Mouse (Mus musculus) kidney, embryonic 16.5 days (tissue): ENCODE measurements around the gene Prdm11. TPM values are rescaled to one million over a fixed set of nuclear protein-coding genes. Genes with fewer than 3 reads are reported as not detected.

Source experiments
- ATAC-seq: fragments of 200-750 bp; cut with Nextera tagmentation; 2 replicates; pipeline ENCODE4 v1.8.0; 2017; ENCODE audit warnings: moderate TSS enrichment; ENCODE audit not compliant: low FRiP score, low TSS enrichment
- H3K27ac ChIP-seq: fragments of 300-500 bp; sonication (generic); 2 replicates; pipeline ENCODE4 v1.5.1; 2014; ENCODE audit warnings: low read length
- H3K27me3 ChIP-seq: fragments of 300-500 bp; sonication (generic); 2 replicates; pipeline ENCODE4 v1.6.1; 2014; ENCODE audit warnings: low read length, control low read depth, mixed read lengths; ENCODE audit not compliant: insufficient read depth
- H3K36me3 ChIP-seq: fragments of 300-500 bp; sonication (generic); 2 replicates; pipeline ENCODE4 v1.6.1; 2014; ENCODE audit warnings: low read length, control low read depth, mixed read lengths; ENCODE audit not compliant: insufficient read depth
- H3K4me1 ChIP-seq: fragments of 300-500 bp; sonication (generic); 2 replicates; pipeline ENCODE4 v1.6.1; 2014; ENCODE audit warnings: low read length, control low read depth, mixed read lengths; ENCODE audit not compliant: insufficient read depth
- H3K4me2 ChIP-seq: fragments of 300-500 bp; sonication (generic); replicated peaks from 2 replicates; pipeline ENCODE4 v1.6.1; 2014; ENCODE audit warnings: low read depth, low read length
- H3K4me3 ChIP-seq: fragments of 300-500 bp; sonication (generic); 2 replicates; pipeline ENCODE4 v1.5.1; 2014; ENCODE audit warnings: mild to moderate bottlenecking, low read length
- H3K9ac ChIP-seq: fragments of 300-500 bp; sonication (generic); replicated peaks from 2 replicates; pipeline ENCODE4 v1.6.1; 2014; ENCODE audit warnings: low read length
- H3K9me3 ChIP-seq: fragments of 300-500 bp; sonication (generic); 2 replicates; pipeline ENCODE4 v1.6.1; 2016; ENCODE audit warnings: low read length, control low read depth
- WGBS: fragments of 180-500 bp; shearing (Covaris S2); extraction: QIAGEN DNeasy Blood & Tissue Kit; methylation state at CpG from one replicate; pipeline ENCODE4 v1.1.7; 2014; 5-methylcytosine and 5-hydroxymethylcytosine counted together
- polyA plus RNA-seq: library from polyadenylated mRNA; unstranded; fragments of >200 nt; fragmentation: Nextera tagmentation; extraction: Ambion mirVana; gene quantifications from 2 replicates; pipeline ENCODE4 v1.2.1, GENCODE M21; 2015

The Prdm11 gene
- polyA plus RNA-seq, 1 experiment from 2014 or later = 5.5 TPM

DNA sequence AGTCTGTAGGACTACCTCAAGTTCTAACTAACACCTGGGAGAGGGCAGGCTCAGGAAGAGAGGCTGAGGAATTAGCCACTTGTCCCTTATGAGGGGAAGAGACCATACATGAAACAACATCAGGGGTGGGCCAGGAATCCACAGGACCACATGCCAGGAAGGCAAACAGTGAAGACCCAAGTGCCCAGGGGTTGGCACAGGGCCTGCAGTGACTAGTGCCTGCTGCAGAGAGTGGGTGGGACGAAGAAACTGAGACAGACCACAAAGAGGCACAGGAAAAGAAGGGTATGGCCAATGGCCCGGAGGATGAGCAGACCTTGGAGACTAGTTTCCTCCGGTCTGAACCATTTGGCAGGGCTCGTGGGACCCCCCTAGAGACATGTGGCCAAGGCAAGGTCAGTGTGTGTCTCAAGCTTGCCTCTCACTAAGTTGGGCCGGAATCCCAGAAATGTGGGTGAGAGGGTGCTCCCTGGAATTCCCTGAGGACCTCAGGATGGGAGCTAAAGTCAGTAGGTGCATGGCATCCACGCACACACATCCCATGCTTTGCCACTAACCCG is 1.6 kb upstream of the Prdm11 start:
- Histone ChIP-seq H3K9me3 (no peaks in the 10 kb centered on the region), H3K9ac (no peak overlapping the region), H3K4me2 (no peak overlapping the region), H3K27me3 (no peaks in the 10 kb centered on the region), H3K27ac (0 out of 2 replicates have a peak overlapping the region, but pooled peaks have one; percentile 18), H3K4me1 (peaks cover 34% of the 10 kb centered on the region), H3K4me3 (no peak overlapping the region), H3K36me3 (no peaks in the 10 kb centered on the region)
- 76% methylated on average over 7 of the region's 7 CpGs for WGBS
- ATAC-seq = no peak

DNA sequence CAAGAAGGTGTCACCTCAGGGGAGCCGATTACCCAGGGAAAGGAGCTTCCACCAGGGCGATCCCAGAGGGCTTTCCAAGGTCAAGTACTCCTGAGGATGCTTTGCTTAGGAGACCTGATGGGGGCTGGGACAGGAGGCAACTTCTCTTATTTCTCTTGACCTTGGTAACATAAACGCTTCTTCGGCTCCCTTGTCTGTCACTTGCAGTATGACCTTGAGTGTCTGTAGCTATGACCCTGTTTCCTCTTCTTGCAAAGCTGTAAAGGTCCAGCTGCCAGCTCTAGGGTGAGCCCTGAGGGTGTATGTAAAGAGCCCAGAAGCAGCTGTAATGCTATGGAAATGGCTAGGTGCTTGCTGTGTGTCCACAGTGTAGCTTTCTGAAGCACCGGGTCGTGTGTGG is 1.1 kb upstream of the Prdm11 start:
- 40% methylated on average over 6 of the region's 6 CpGs for WGBS
- no peaks in the 10 kb centered on the region for H3K36me3 ChIP-seq
- H3K27me3 ChIP-seq = no peaks in the 10 kb centered on the region
- ATAC-seq = no peak
- H3K4me3 ChIP-seq = no peak overlapping the region
- H3K27ac ChIP-seq = 0 out of 2 replicates have a peak overlapping the region, but pooled peaks have one; percentile 18
- H3K4me1 ChIP-seq = peaks cover 39% of the 10 kb centered on the region
- H3K4me2 ChIP-seq = peak overlapping the region; percentile 88
- H3K9ac ChIP-seq = peak overlapping the region; percentile 41; the same call in 1 of the 2 replicates
- H3K9me3 ChIP-seq = no peaks in the 10 kb centered on the region

GRCm38 (mm10) chr2:93046509-93046835 is 505 bp upstream of the Prdm11 start:
- no peak for ATAC-seq
- peak overlapping the region; percentile 88 for H3K4me2 ChIP-seq
- peak overlapping the region; percentile 100 for H3K9ac ChIP-seq
- H3K36me3 ChIP-seq = no peaks in the 10 kb centered on the region
- H3K9me3 ChIP-seq = no peaks in the 10 kb centered on the region
- no peaks in the 10 kb centered on the region for H3K27me3 ChIP-seq
- peak overlapping the region; percentile 97 for H3K27ac ChIP-seq
- peak overlapping the region; percentile 87 for H3K4me3 ChIP-seq
- peaks cover 45% of the 10 kb centered on the region for H3K4me1 ChIP-seq
- WGBS = 13% methylated on average over 5 of the region's 5 CpGs

DNA sequence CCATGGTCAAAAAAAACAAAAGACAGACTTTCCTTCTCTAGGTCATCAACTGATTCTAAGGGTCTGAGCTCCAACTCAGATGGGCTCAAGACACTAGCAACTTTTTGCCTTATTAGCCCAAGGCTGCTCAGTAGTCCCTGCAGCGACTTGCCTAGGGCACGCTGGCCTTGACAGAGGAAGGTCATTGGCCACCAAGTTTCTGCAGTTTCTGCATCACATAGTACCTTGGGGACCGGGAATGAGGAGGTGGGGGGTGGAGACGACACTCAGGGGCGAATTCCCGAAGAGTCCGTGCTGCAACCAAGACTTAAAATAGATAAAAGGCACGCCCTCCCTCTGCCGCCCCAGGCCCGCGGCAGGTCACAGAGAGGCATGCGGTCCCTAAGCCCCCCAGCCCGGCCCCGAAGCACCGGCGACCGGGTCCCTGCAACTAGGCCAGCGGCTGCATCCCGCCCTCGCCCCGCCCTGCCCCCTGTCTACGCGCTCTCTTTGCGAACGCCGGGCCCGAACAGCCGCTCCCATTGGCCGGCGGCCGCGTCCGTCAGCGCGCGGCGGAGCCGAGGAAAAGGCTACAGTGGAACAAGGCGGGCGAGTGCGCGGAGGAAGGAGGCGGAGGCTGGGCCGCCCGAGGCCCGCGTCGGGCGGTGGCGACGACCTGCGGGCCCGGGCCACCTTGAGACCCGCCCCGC is 694 bp downstream of the Prdm11 start:
- Histone ChIP-seq H3K4me2 (peak overlapping the region; percentile 88), H3K27me3 (no peaks in the 10 kb centered on the region), H3K4me3 (peak overlapping the region; percentile 87), H3K9me3 (no peaks in the 10 kb centered on the region), H3K9ac (peak overlapping the region; percentile 100), H3K27ac (peak overlapping the region; percentile 97), H3K36me3 (no peaks in the 10 kb centered on the region), H3K4me1 (peaks cover 54% of the 10 kb centered on the region)
- WGBS = under 1% methylated on average over 35 of the region's 55 CpGs
- ATAC-seq = peak; percentile 95

- WGBS = 46% methylated on average over 3 of the region's 3 CpGs
- Histone ChIP-seq H3K9ac (no peak overlapping the region; the same call in 1 of the 2 replicates), H3K4me3 (no peak overlapping the region), H3K36me3 (no peaks in the 10 kb centered on the region), H3K9me3 (no peaks in the 10 kb centered on the region), H3K27me3 (no peaks in the 10 kb centered on the region), H3K4me1 (peaks cover 61% of the 10 kb centered on the region), H3K27ac (no peak overlapping the region), H3K4me2 (0 out of 2 replicates have a peak overlapping the region, but pooled peaks have one; percentile 88)
- ATAC-seq = no peak
Measured at GRCm38 (mm10) chr2:93043449-93044157, 2.4 kb downstream of the Prdm11 start.

- peak overlapping the region; percentile 27; the same call in 1 of the 2 replicates for H3K9ac ChIP-seq
- 24% methylated on average over 6 of the region's 6 CpGs for WGBS
- H3K27ac ChIP-seq = peak overlapping the region; percentile 46
- peaks cover 58% of the 10 kb centered on the region for H3K4me1 ChIP-seq
- ATAC-seq = no peak
- no peak overlapping the region for H3K4me3 ChIP-seq
- no peaks in the 10 kb centered on the region for H3K27me3 ChIP-seq
- H3K36me3 ChIP-seq = no peaks in the 10 kb centered on the region
- no peak overlapping the region for H3K4me2 ChIP-seq
- H3K9me3 ChIP-seq = no peaks in the 10 kb centered on the region
Measured at GRCm38 (mm10) chr2:93041470-93041869, 4.5 kb downstream of the Prdm11 start.

- Histone ChIP-seq H3K9ac (no peak overlapping the region), H3K27me3 (no peaks in the 10 kb centered on the region), H3K4me1 (peaks cover 62% of the 10 kb centered on the region), H3K4me2 (no peak overlapping the region), H3K9me3 (no peaks in the 10 kb centered on the region), H3K4me3 (no peak overlapping the region), H3K36me3 (no peaks in the 10 kb centered on the region), H3K27ac (peak overlapping the region; percentile 46)
- WGBS = 67% methylated on average over 7 of the region's 7 CpGs
- ATAC-seq = no peak
Measured at GRCm38 (mm10) chr2:93040841-93041240, 5.1 kb downstream of the Prdm11 start.

DNA sequence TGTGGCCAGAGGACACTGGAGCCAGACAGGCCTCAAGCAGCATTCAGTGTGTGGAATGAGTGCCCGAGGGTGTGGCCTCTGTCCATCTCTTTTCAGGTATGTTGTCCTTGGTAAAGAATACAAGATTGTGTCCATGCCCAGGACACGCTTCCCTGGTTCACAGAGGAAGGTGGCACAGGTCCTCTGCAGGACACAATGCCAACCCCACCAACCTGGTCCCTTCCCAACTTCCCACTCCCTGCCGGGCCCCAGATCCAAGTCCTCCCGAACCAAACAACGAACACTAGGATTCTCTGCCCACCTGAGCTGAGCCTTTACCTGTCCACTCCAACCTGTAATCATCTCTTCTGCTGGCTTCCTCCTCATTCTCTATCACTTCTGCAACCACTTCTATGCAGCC is 6.3 kb downstream of the Prdm11 start:
- ATAC-seq = no peak
- H3K4me1 ChIP-seq = peaks cover 68% of the 10 kb centered on the region
- no peaks in the 10 kb centered on the region for H3K27me3 ChIP-seq
- H3K9ac ChIP-seq = no peak overlapping the region
- no peak overlapping the region for H3K4me2 ChIP-seq
- 88% methylated on average over 5 of the region's 5 CpGs for WGBS
- no peaks in the 10 kb centered on the region for H3K36me3 ChIP-seq
- H3K27ac ChIP-seq = no peak overlapping the region
- no peak overlapping the region for H3K4me3 ChIP-seq
- H3K9me3 ChIP-seq = no peaks in the 10 kb centered on the region

DNA sequence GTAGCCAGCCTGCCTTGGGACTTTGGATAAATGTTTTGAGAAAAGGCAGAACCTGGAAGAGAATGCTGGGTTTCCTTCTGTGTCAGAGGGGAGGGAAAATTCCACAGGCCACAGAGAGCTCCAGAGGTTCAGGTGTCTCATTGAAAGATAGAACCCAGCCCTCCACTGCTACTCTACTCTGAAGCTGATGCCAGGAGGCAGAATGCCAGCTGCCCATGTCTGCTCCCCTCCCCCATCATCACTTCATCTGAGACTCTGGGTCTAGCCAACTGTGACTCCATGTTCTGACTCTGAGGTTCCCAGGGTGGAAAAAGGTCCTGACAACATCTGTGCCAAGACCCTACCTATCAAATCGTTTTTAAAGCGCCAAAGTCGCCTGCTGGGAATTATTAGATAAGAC is 6.9 kb downstream of the Prdm11 start:
- H3K9me3 ChIP-seq = no peaks in the 10 kb centered on the region
- H3K4me2 ChIP-seq = no peak overlapping the region
- no peaks in the 10 kb centered on the region for H3K36me3 ChIP-seq
- peaks cover 62% of the 10 kb centered on the region for H3K4me1 ChIP-seq
- WGBS = 81% methylated on average over 3 of the region's 3 CpGs
- ATAC-seq = no peak
- H3K27ac ChIP-seq = no peak overlapping the region
- no peaks in the 10 kb centered on the region for H3K27me3 ChIP-seq
- H3K4me3 ChIP-seq = no peak overlapping the region
- no peak overlapping the region for H3K9ac ChIP-seq

- no peaks in the 10 kb centered on the region for H3K27me3 ChIP-seq
- peak overlapping the region; percentile 48; the same call in 1 of the 2 replicates for H3K9ac ChIP-seq
- H3K27ac ChIP-seq = peak overlapping the region; percentile 90
- peaks cover 58% of the 10 kb centered on the region for H3K4me1 ChIP-seq
- H3K4me2 ChIP-seq = no peak overlapping the region
- 15% methylated on average over 7 of the region's 7 CpGs for WGBS
- H3K9me3 ChIP-seq = no peaks in the 10 kb centered on the region
- ATAC-seq = peak; percentile 69
- H3K36me3 ChIP-seq = no peaks in the 10 kb centered on the region
- H3K4me3 ChIP-seq = no peak overlapping the region
Measured at GRCm38 (mm10) chr2:93035631-93036030, 10.3 kb downstream of the Prdm11 start.
